Mouse (Mus musculus): ENCODE measurements around the gene Olfr857. TPM values are rescaled to one million over a fixed set of nuclear protein-coding genes. Genes with fewer than 3 reads are reported as not detected.
"Not testable (repeated sequence)": the region's sequence is repeated elsewhere in the genome, so short reads cannot be mapped to it uniquely, and the experiment has no call there.

Olfr857 gene
- not detected for total RNA-seq (2021)
- long read RNA-seq, experiment 1 = 0 reads
- long read RNA-seq, experiment 2 = 0 reads

- no peak for DNase-seq
- intact Hi-C loops (cut with DNase I; ENCODE audit: low total_unique reads) = no loop called here
These were observed at the start of gene Olfr857 for GRCm38 (mm10) chr9:19709133-19709532. Olfr857 (plus strand) TSS chr9:19709433.

- intact Hi-C loops (cut with DNase I; ENCODE audit: low total_unique reads) = no loop called here
- no peak for DNase-seq
These were observed 19.0 kb upstream of the Olfr857 start for GRCm38 (mm10) chr9:19690281-19690680.

GRCm38 (mm10) chr9:19691426-19691825 is 17.8 kb upstream of the Olfr857 start:
- intact Hi-C loops (cut with DNase I; ENCODE audit: low total_unique reads) = no loop called here
- no peak for DNase-seq

GRCm38 (mm10) chr9:19692430-19692829 is 16.8 kb upstream of the Olfr857 start:
- no peak for DNase-seq
- intact Hi-C loops (cut with DNase I; ENCODE audit: low total_unique reads) = no loop called here

GRCm38 (mm10) chr9:19694285-19694684 is 14.9 kb upstream of the Olfr857 start:
- DNase-seq; intact Hi-C loops (cut with DNase I; ENCODE audit: low total_unique reads): not testable (repeated sequence)

- DNase-seq; intact Hi-C loops (cut with DNase I; ENCODE audit: low total_unique reads): not testable (repeated sequence)
These were observed 14.3 kb upstream of the Olfr857 start for GRCm38 (mm10) chr9:19694898-19695379.

- intact Hi-C loops (cut with DNase I; ENCODE audit: low total_unique reads); DNase-seq: not testable (repeated sequence)
These were observed 4.7 kb upstream of the Olfr857 start for GRCm38 (mm10) chr9:19704546-19704945.

Other genes with a start within 250 kb of the Olfr857 start
- gene Olfr850, start 231.2 kb upstream of the Olfr857 start, total RNA-seq (2021) = not detected
- gene Olfr851, start 216.1 kb upstream of the Olfr857 start, total RNA-seq (2021) = not detected
- gene Olfr853, start 168.4 kb upstream of the Olfr857 start, total RNA-seq (2021) = not detected
- not detected for gene Olfr854, start 142.1 kb upstream of the Olfr857 start, total RNA-seq (2021)
- gene Olfr855, start 126.8 kb upstream of the Olfr857 start, total RNA-seq (2021) = not detected
- 10 to 100 TPM; 10.3 to 11.1 TPM for gene Zfp317, start 87.3 kb upstream of the Olfr857 start, total RNA-seq (2021)
- gene Olfr58, start 70.8 kb downstream of the Olfr857 start, total RNA-seq (2021) = not detected
- not detected for gene Olfr859, start 95.5 kb downstream of the Olfr857 start, total RNA-seq (2021)
- not detected for gene Olfr860, start 140.3 kb downstream of the Olfr857 start, total RNA-seq (2021)
- not detected for gene Olfr862, start 178.6 kb downstream of the Olfr857 start, total RNA-seq (2021)
- gene Olfr77, start 207.4 kb downstream of the Olfr857 start, total RNA-seq (2021) = not detected